Mouse (Mus musculus): ENCODE results near the gene Chst3. TPM values are rescaled to one million over a fixed set of nuclear protein-coding genes. Genes with fewer than 3 reads are reported as not detected.
"Not testable (repeated sequence)": the region's sequence is repeated elsewhere in the genome, so short reads cannot be mapped to it uniquely, and the experiment has no call there.

Chst3 gene
- total and polyA plus RNA-seq, 2 experiments from 2014 or later: 0.89 to 7.2 TPM

- Histone ChIP-seq H3K4me1 (ENCODE audit: insufficient read depth, low read length) (no peaks in the 10 kb centered on the region), H3K9ac (replicated peaks; ENCODE audit: low read length) (no peak overlapping the region), H3K4me2 (ENCODE audit: low read depth, low read length) (no peak overlapping the region), H3K4me3 (ENCODE audit: low read length) (no peak overlapping the region), H3K9me3 (ENCODE audit: low read length) (no peaks in the 10 kb centered on the region), H3K27me3 (ENCODE audit: insufficient read depth, low read length) (no peaks in the 10 kb centered on the region), H3K27ac (no peak overlapping the region), H3K36me3 (ENCODE audit: insufficient read depth, low read length) (no peaks in the 10 kb centered on the region)
- DNase-seq (ENCODE audit: low spot score) (no peak), ATAC-seq (no peak)
- no peak for TF ChIP-seq CTCF (IDR thresholded peaks at IDR 0.05; ENCODE audit: low read depth)
- WGBS: 90% methylated on average over 6 of the region's 6 CpGs
Measured at GRCm38 (mm10) chr10:60162973-60163255, 56.1 kb downstream of the Chst3 start.

DNA sequence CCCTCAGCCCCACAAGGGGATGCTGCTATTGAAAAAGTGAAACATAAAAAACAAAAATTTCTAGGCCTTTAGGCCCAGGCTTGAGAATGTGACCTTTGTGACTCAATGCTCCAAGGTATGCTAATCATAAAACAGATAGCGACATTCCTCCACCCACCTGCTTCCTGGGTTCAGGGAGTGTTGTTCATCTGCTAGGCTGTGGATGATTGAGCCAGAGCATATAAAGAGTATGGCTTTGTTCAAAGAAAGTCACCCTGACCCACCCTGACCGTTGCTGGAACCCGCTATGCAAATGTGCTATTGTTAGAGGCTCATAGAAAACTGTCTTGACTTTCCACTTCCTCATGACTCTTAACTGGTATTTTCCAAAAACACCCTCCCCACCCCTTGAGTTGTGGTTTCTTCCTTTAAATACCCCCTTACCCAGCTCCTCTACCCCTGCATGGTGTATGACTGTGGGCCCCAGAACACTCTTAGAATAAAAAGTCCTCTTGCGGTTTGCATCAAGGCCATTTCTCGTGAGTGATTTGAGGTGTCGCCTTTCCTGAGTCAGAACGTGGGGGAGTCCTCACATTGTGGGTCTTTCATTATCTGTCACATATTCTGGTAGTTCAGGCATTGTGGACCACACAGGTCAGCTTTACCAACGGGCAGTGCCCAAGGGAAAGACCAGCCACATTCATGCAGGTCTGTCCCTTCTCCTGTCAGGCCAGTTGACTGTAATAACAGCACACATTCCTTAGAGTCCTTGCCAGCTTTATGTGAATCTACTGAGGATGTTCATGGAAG is 56.7 kb downstream of the Chst3 start:
- H3K27ac ChIP-seq; H3K4me1 ChIP-seq (ENCODE audit: insufficient read depth, low read length); H3K4me3 ChIP-seq (ENCODE audit: low read length); H3K9ac ChIP-seq (replicated peaks; ENCODE audit: low read length); H3K27me3 ChIP-seq (ENCODE audit: insufficient read depth, low read length); H3K36me3 ChIP-seq (ENCODE audit: insufficient read depth, low read length); H3K9me3 ChIP-seq (ENCODE audit: low read length); H3K4me2 ChIP-seq (ENCODE audit: low read depth, low read length); ATAC-seq; DNase-seq (ENCODE audit: low spot score): not testable (repeated sequence)
- WGBS: 87% methylated on average over 8 of the region's 8 CpGs

GRCm38 (mm10) chr10:60161397-60161796 is 57.7 kb downstream of the Chst3 start:
- 57% methylated on average over 3 of the region's 3 CpGs for WGBS
- not testable (repeated sequence) for H3K27ac ChIP-seq; H3K27me3 ChIP-seq (ENCODE audit: insufficient read depth, low read length); H3K36me3 ChIP-seq (ENCODE audit: insufficient read depth, low read length); H3K9ac ChIP-seq (replicated peaks; ENCODE audit: low read length); DNase-seq (ENCODE audit: low spot score); H3K9me3 ChIP-seq (ENCODE audit: low read length); H3K4me2 ChIP-seq (ENCODE audit: low read depth, low read length); ATAC-seq; H3K4me1 ChIP-seq (ENCODE audit: insufficient read depth, low read length); H3K4me3 ChIP-seq (ENCODE audit: low read length)

- no peaks in the 10 kb centered on the region for H3K27me3 ChIP-seq (ENCODE audit: insufficient read depth, low read length)
- no peak overlapping the region for H3K4me2 ChIP-seq (ENCODE audit: low read depth, low read length)
- 94% methylated on average over 3 of the region's 3 CpGs for WGBS
- no peak overlapping the region for H3K4me3 ChIP-seq (ENCODE audit: low read length)
- no peak for TF ChIP-seq CTCF (IDR thresholded peaks at IDR 0.05; ENCODE audit: low read depth)
- DNase-seq (ENCODE audit: low spot score): no peak
- no peaks in the 10 kb centered on the region for H3K9me3 ChIP-seq (ENCODE audit: low read length)
- no peak overlapping the region for H3K27ac ChIP-seq
- no peaks in the 10 kb centered on the region for H3K4me1 ChIP-seq (ENCODE audit: insufficient read depth, low read length)
- no peak overlapping the region for H3K9ac ChIP-seq (replicated peaks; ENCODE audit: low read length)
- no peak for ATAC-seq
- H3K36me3 ChIP-seq (ENCODE audit: insufficient read depth, low read length): no peaks in the 10 kb centered on the region
Measured at GRCm38 (mm10) chr10:60158144-60158543, 60.9 kb downstream of the Chst3 start.

- H3K4me1 ChIP-seq (ENCODE audit: insufficient read depth, low read length): no peaks in the 10 kb centered on the region
- H3K9me3 ChIP-seq (ENCODE audit: low read length): no peaks in the 10 kb centered on the region
- no peaks in the 10 kb centered on the region for H3K27me3 ChIP-seq (ENCODE audit: insufficient read depth, low read length)
- H3K4me3 ChIP-seq (ENCODE audit: low read length): no peak overlapping the region
- H3K36me3 ChIP-seq (ENCODE audit: insufficient read depth, low read length): no peaks in the 10 kb centered on the region
- DNase-seq (ENCODE audit: low spot score) (no peak), ATAC-seq (no peak)
- H3K4me2 ChIP-seq (ENCODE audit: low read depth, low read length): no peak overlapping the region
- no peak for TF ChIP-seq CTCF (IDR thresholded peaks at IDR 0.05; ENCODE audit: low read depth)
- no peak overlapping the region for H3K27ac ChIP-seq
- H3K9ac ChIP-seq (replicated peaks; ENCODE audit: low read length): no peak overlapping the region
Measured at GRCm38 (mm10) chr10:60156016-60156415, 63.0 kb downstream of the Chst3 start.

GRCm38 (mm10) chr10:60151107-60151663 is 67.9 kb downstream of the Chst3 start:
- TF ChIP-seq CTCF (IDR thresholded peaks at IDR 0.05; ENCODE audit: low read depth): no peak
- Histone ChIP-seq H3K9me3 (ENCODE audit: low read length) (no peaks in the 10 kb centered on the region), H3K4me3 (ENCODE audit: low read length) (no peak overlapping the region), H3K9ac (replicated peaks; ENCODE audit: low read length) (no peak overlapping the region), H3K4me1 (ENCODE audit: insufficient read depth, low read length) (no peaks in the 10 kb centered on the region), H3K4me2 (ENCODE audit: low read depth, low read length) (no peak overlapping the region), H3K36me3 (ENCODE audit: insufficient read depth, low read length) (no peaks in the 10 kb centered on the region), H3K27me3 (ENCODE audit: insufficient read depth, low read length) (no peaks in the 10 kb centered on the region), H3K27ac (0 out of 2 replicates have a peak overlapping the region, but pooled peaks have one; percentile 4)
- DNase-seq (ENCODE audit: low spot score) (peak; percentile 33), ATAC-seq (peak; percentile 49; the same call in 1 of the 2 replicates)
- 53% methylated on average over 6 of the region's 6 CpGs for WGBS

- peak; percentile 97 for TF ChIP-seq CTCF (IDR thresholded peaks at IDR 0.05; ENCODE audit: low read depth)
- 0% methylated on average over 5 of the region's 5 CpGs for WGBS
- ATAC-seq (peak; percentile 69), DNase-seq (ENCODE audit: low spot score) (peak; percentile 90)
- H3K27me3 ChIP-seq (ENCODE audit: insufficient read depth, low read length): no peaks in the 10 kb centered on the region
- no peak overlapping the region for H3K4me3 ChIP-seq (ENCODE audit: low read length)
- H3K4me2 ChIP-seq (ENCODE audit: low read depth, low read length): no peak overlapping the region
- no peaks in the 10 kb centered on the region for H3K9me3 ChIP-seq (ENCODE audit: low read length)
- H3K9ac ChIP-seq (replicated peaks; ENCODE audit: low read length): no peak overlapping the region
- H3K36me3 ChIP-seq (ENCODE audit: insufficient read depth, low read length): no peaks in the 10 kb centered on the region
- no peak overlapping the region for H3K27ac ChIP-seq
- H3K4me1 ChIP-seq (ENCODE audit: insufficient read depth, low read length): no peaks in the 10 kb centered on the region
Measured at GRCm38 (mm10) chr10:60148087-60148486, 71.0 kb downstream of the Chst3 start.

DNA sequence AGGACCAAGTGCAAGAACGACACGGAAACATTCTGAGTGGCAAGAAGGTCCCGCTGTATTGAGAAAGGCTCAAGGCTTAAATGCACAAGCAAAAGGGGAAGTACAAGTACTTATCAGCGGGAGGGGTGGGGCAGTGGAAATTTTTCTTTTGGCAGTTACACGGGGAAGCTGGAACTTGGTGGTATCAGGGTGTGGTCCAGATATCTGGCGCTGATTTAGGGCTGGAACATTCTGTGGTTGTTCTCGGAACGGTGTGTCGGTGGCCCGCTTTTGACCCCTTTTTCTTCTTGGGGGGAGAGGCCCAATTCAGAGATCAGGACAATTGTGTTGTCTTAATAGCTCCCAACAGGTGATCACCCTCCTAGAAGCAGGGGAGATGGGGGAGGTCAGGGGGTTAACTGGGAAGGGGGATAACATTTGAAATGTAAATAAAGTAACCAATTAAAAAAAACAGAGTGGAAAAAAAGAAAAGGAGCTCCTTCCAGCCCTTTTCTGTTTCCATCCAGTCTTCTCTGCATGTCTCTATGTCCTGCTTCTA is 71.5 kb downstream of the Chst3 start:
- H3K36me3 ChIP-seq (ENCODE audit: insufficient read depth, low read length); H3K4me1 ChIP-seq (ENCODE audit: insufficient read depth, low read length); ATAC-seq; H3K9me3 ChIP-seq (ENCODE audit: low read length); DNase-seq (ENCODE audit: low spot score); H3K27ac ChIP-seq; H3K4me3 ChIP-seq (ENCODE audit: low read length); H3K27me3 ChIP-seq (ENCODE audit: insufficient read depth, low read length); H3K4me2 ChIP-seq (ENCODE audit: low read depth, low read length); H3K9ac ChIP-seq (replicated peaks; ENCODE audit: low read length): not testable (repeated sequence)
- 72% methylated on average over 10 of the region's 10 CpGs for WGBS
